Mouse (Mus musculus) heart, adult 11 months (tissue): ENCODE measurements around the gene Vwa7.
"Not testable (repeated sequence)": the region's sequence is repeated elsewhere in the genome, so short reads cannot be mapped to it uniquely, and the experiment has no call there.

Experiments used
- DNase-seq: peaks from one replicate; pipeline ENCODE4 v3.0.0; 2022

Vwa7 gene

DNA sequence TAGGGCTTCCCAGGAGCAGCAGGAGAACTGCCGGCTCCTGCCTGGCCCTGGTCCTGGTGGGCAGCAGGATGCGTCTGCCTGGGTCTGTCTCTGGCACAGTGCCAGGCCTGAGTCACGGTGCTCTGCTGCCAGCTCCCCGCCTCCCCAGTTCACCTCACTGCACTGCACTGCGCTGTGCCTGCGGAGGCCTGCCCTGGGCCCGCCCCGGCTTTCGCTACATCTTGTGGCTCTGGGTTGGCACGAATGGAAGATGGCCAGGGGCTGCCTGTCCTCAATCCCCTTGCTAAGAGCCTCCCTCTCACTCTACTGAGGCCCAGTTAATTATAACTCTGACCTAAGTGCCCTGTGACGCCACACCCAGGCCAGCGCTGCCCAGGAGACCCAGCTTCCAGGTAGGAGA is at the start of gene Vwa7:
Gene Vwa7, plus strand, starts transcription at position 204 of the 400 bp plus-strand sequence.
- DNase-seq, result peak; percentile 95

- not testable (repeated sequence) for DNase-seq
Observed at GRCm38 (mm10) chr17:34969822-34970221, 46.6 kb upstream of the Vwa7 start, which contains the start of gene Gm20481. TSS of gene Gm20481 (plus strand) at chr17:34969912.

- DNase-seq, result peak; percentile 91
Observed at GRCm38 (mm10) chr17:34970850-34971249, 45.5 kb upstream of the Vwa7 start.

DNA sequence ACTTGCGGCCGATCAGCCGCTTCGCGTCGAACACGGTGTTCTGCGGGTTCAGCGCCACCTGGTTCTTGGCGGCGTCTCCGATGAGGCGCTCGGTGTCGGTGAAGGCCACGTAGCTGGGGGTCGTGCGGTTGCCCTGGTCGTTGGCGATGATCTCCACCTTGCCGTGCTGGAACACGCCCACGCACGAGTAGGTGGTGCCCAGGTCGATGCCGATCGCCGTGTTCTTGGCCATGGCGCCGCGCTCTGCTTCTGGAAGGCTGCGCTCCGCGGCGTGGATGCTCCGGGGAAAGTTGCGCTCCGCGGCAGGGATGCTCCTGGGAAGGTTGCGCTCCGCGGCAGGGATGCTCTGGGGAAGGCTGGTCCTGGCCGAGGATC is 44.7 kb upstream of the Vwa7 start:
- DNase-seq, result not testable (repeated sequence)

- peak; percentile 100 for DNase-seq
Observed at GRCm38 (mm10) chr17:34972069-34972749, 44.2 kb upstream of the Vwa7 start, which contains the start of the genes Hspa1a and Hspa1l. TSS of gene Hspa1a (minus strand) at chr17:34972156. TSS of gene Hspa1l (plus strand) at chr17:34972703.

GRCm38 (mm10) chr17:34975581-34976492 is 40.5 kb upstream of the Vwa7 start:
- no peak for DNase-seq

- peak; percentile 89 for DNase-seq
Observed at GRCm38 (mm10) chr17:34977000-34977399, 39.4 kb upstream of the Vwa7 start.

DNA sequence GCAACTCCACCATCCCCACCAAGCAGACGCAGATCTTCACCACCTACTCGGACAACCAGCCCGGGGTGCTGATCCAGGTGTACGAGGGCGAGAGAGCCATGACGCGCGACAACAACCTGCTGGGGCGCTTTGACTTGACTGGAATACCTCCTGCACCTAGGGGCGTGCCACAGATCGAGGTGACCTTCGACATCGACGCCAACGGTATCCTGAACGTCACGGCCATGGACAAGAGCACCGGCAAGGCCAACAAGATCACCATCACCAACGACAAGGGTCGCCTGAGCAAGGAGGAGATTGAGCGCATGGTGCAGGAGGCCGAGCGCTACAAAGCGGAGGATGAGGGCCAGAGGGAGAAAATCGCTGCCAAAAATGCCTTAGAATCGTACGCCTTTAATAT is 38.1 kb upstream of the Vwa7 start:
- peak; percentile 91 for DNase-seq

GRCm38 (mm10) chr17:34979631-34980030 is 36.7 kb upstream of the Vwa7 start:
- no peak for DNase-seq

DNA sequence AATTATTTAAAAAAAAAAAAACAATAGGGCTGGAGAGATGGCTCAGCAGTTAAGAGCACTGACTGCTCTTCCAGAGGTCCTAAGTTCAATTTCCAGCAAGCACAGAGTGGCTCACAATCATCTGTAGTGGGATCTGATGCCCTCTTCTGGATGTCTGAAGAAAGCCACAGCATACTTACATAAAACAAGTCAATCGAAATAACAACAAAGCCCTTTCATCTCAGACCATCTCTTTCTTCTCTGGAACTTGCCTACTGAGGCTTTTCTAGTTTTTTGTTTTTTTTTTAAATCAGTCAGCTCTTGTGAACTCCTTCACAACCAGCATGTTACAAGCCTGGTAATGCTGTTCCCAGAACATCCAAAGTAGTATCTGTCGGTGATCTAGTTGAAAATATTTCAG is 35.7 kb upstream of the Vwa7 start:
- DNase-seq, result no peak

- DNase-seq, result peak; percentile 99
Observed at GRCm38 (mm10) chr17:34981690-34982180, 34.6 kb upstream of the Vwa7 start, which contains the start of gene Lsm2. TSS of gene Lsm2 (plus strand) at chr17:34981862.

DNA sequence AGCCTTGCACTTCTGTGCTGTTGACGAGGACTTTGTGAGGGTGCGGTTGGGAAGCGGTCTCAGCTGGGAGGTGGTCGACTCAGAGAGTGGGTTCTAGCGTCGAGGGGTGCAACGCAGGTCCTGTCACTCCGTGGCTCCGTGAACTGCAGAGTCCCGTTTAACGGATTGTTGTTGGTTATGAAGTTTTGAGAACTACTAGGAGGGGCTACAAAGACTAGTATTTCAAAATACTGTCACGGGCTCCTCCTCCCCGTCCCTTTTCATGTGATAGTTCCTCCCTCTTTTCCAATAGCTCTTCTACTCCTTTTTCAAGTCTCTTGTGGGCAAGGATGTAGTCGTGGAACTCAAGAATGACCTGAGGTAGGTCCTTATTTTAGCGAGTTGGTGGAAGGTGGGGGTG is 34.1 kb upstream of the Vwa7 start:
- DNase-seq, result no peak

DNA sequence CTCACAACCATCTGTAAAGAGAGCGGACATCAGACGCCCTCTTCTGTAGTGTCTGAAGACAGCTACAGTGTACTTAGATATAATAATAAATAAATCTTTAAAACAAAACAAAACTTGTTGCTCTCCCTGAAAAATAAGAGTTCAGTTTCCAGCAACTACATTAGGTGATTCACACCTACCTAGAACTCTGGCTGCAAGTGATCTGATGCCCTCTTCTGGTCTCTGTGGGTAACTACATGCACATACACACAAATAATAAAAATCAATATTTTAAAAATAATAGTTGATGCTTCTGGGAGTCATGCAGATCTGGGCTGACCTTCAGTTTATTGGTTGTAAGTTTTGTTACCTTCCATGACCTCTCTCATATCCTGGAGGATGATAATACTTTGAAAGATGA is 32.2 kb upstream of the Vwa7 start:
- DNase-seq, result no peak

- DNase-seq, result no peak
Observed at GRCm38 (mm10) chr17:34994751-34995150, 21.6 kb upstream of the Vwa7 start.

DNA sequence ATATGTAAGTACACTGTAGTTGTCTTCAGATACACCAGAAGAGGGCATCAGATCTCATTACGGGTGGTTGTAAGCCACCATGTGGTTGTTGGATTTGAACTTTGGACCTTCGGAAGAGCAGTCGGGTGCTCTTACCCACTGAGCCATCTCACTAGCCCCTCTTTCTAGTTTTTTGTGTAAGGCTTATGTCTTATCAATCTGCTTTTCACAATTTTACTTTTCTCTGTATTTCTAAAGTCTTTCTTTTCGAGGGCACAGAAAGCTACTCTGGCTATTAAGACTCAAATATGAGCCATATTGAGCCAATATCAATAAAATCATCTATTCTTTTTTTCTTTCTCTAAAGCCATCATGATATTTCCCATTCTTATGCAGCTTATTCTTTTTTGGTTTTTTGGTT is 21.2 kb upstream of the Vwa7 start:
- DNase-seq, result not testable (repeated sequence)

GRCm38 (mm10) chr17:34995927-34996326 is 20.5 kb upstream of the Vwa7 start:
- DNase-seq, result peak; percentile 86

- DNase-seq, result peak; percentile 83
Observed at GRCm38 (mm10) chr17:34996411-34997141, 19.8 kb upstream of the Vwa7 start.

DNA sequence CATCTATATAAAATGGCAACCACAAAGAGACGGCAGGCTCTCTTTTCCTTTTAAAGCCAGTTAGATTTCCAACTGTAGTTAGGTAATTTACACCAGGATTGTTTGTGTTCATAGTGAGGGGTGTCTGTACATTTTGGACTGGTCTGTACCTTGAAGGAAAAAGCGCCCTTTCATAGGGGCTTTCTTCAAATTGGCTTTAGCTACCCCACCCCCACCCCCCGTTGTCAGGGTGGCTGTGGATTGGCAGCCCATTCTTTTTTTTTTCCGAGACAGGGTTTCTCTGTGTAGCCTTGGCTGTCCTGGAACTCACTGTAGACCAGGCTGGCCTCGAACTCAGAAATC is 19.3 kb upstream of the Vwa7 start:
- no peak for DNase-seq

- DNase-seq, result peak; percentile 91
Observed at GRCm38 (mm10) chr17:34998526-34999430, 17.6 kb upstream of the Vwa7 start.

GRCm38 (mm10) chr17:34999871-35000716 is 16.3 kb upstream of the Vwa7 start:
- DNase-seq, result peak; percentile 93
